29 mouse cellular contexts compared by ENCODE assay signal in the genomic region with DNA sequence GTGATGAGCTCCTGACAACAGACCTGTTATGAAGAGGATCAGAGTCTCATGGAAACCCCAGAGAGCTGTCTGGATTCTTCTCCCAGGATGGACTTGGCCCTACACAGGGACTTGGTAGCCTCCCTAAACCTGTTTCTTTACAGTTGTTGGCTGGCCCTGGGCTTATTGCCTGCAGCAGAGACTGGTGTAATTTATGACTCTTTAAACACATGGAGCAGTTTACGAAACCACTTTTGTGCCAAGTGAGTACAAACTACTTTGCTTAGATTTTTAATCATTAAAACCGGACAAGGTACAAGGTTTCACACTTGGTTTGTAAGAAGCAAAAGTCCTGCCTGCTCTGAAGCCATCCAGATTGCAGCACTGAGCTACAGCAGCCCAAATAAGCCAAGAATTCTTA. TPM values are rescaled to one million over a fixed set of nuclear protein-coding genes. Genes with fewer than 3 reads are reported as not detected.
A peak's percentile ranks its signal among the peaks of the same experiment; 100 is the strongest.
DNase-seq lines count a peak whose midpoint lies in the region; ATAC-seq and TF ChIP-seq lines count a peak whose summit lies in the region.
"Had no signal": no experiment of that assay in that cellular context is flagged by ENCODE, and none has a peak within 500 bp of the region (broad histone marks: within the 10 kb centered on the region; RNA-seq: fewer than 3 reads in every experiment).

No protein-coding gene starts in this region.

- DNase-seq in kidney, adult 11 months = peak; percentile 75
- peak; percentile 45 for DNase-seq in NIH3T3 (ENCODE audit: low read depth)
- peak; percentile 69 for DNase-seq in kidney, postnatal 14 days
- DNase-seq in right cerebral cortex, postnatal 36 days (ENCODE audit: low spot score in 2 of 2) = no peak
- no peak for DNase-seq in left cerebral cortex, adult 8-10 months (ENCODE audit: low spot score in 2 of 2)
- DNase-seq in lung, postnatal 4 days = no peak
- DNase-seq: adrenal gland, postnatal 10 days; cerebellum, adult 8-10 months; cerebellum, postnatal 25 days; gastrocnemius, postnatal 25 days; heart, adult 11 months; heart, postnatal 36 days; lung, postnatal 36 days; right cerebral cortex, postnatal 14 days; spleen, adult 18-20 months; thymus, postnatal 14 days had no signal

- H3K9me3 ChIP-seq in kidney, embryonic 14.5 days (ENCODE audit: control insufficient read depth, low read length) = no peaks in the 10 kb centered on the region
- H3K9me3 ChIP-seq in intestine, postnatal 0 days (ENCODE audit: control insufficient read depth) = no peaks in the 10 kb centered on the region
- H3K9me3 ChIP-seq: forebrain, embryonic 15.5 days; heart, embryonic 10.5 days; hindbrain, embryonic 12.5 days; limb, embryonic 10.5 days; limb, embryonic 15.5 days; megakaryocyte, embryonic 14.5 days; midbrain, embryonic 13.5 days had no signal

- 81% methylated on average over 2 of the region's 2 CpGs for WGBS in kidney, embryonic 14.5 days
- 30% methylated on average over 2 of the region's 2 CpGs for WGBS in intestine, postnatal 0 days

- no peaks in the 10 kb centered on the region; the same call in 1 of the 2 replicates for H3K36me3 ChIP-seq in kidney, embryonic 14.5 days (ENCODE audit: control insufficient read depth, insufficient read depth, low read length)
- H3K36me3 ChIP-seq in intestine, postnatal 0 days (ENCODE audit: control insufficient read depth, insufficient read depth) = no peaks in the 10 kb centered on the region
- H3K36me3 ChIP-seq: forebrain, embryonic 15.5 days; hindbrain, embryonic 12.5 days; limb, embryonic 15.5 days; midbrain, embryonic 13.5 days had no signal

- no peak overlapping the region for H3K4me3 ChIP-seq in kidney, embryonic 14.5 days (ENCODE audit: low read length)
- H3K4me3 ChIP-seq in intestine, postnatal 0 days (ENCODE audit: low read depth, low read length) = no peak overlapping the region
- H3K4me3 ChIP-seq: forebrain, embryonic 15.5 days; heart, embryonic 10.5 days; hindbrain, embryonic 12.5 days; left cerebral cortex, adult 2 months; limb, embryonic 10.5 days; limb, embryonic 15.5 days; megakaryocyte, embryonic 14.5 days; midbrain, embryonic 13.5 days had no signal

- H3K4me1 ChIP-seq in kidney, embryonic 14.5 days (ENCODE audit: control insufficient read depth, insufficient read depth, low read length) = no peaks in the 10 kb centered on the region
- H3K4me1 ChIP-seq in intestine, postnatal 0 days (replicated peaks; ENCODE audit: control insufficient read depth, insufficient read depth, low read length) = no peaks in the 10 kb centered on the region
- H3K4me1 ChIP-seq: forebrain, embryonic 15.5 days; heart, embryonic 10.5 days; hindbrain, embryonic 12.5 days; limb, embryonic 10.5 days; limb, embryonic 15.5 days; megakaryocyte, embryonic 14.5 days; midbrain, embryonic 13.5 days had no signal

- no peaks in the 10 kb centered on the region for H3K27me3 ChIP-seq in kidney, embryonic 14.5 days (ENCODE audit: control insufficient read depth, insufficient read depth, low read length)
- H3K27me3 ChIP-seq in intestine, postnatal 0 days (replicated peaks; ENCODE audit: control insufficient read depth, insufficient read depth, low read length) = no peaks in the 10 kb centered on the region
- H3K27me3 ChIP-seq: CH12.LX; forebrain, embryonic 15.5 days; hindbrain, embryonic 12.5 days; limb, embryonic 15.5 days; megakaryocyte, embryonic 14.5 days; midbrain, embryonic 13.5 days had no signal

- TF ChIP-seq CTCF in intestine, postnatal 0 days (IDR thresholded peaks at IDR 0.05; ENCODE audit: low read depth) = no peak

- no peak overlapping the region for H3K4me2 ChIP-seq in kidney, embryonic 14.5 days (replicated peaks; ENCODE audit: low read depth, low read length)
- H3K4me2 ChIP-seq in intestine, postnatal 0 days (replicated peaks; ENCODE audit: low read depth) = 0 out of 2 replicates have a peak overlapping the region, but pooled peaks have one; percentile 6
- H3K4me2 ChIP-seq: forebrain, embryonic 15.5 days; hindbrain, embryonic 12.5 days; limb, embryonic 15.5 days; midbrain, embryonic 13.5 days had no signal

- no peak overlapping the region for H3K9ac ChIP-seq in kidney, embryonic 14.5 days (ENCODE audit: low read depth, low read length)
- no peak overlapping the region for H3K9ac ChIP-seq in intestine, postnatal 0 days (ENCODE audit: low read depth, low read length)
- H3K9ac ChIP-seq: forebrain, embryonic 15.5 days; hindbrain, embryonic 12.5 days; limb, embryonic 15.5 days; midbrain, embryonic 13.5 days had no signal

- ATAC-seq in kidney, embryonic 14.5 days (ENCODE audit: low FRiP score, low TSS enrichment) = no peak
- peak; percentile 80 for ATAC-seq in intestine, postnatal 0 days
- ATAC-seq: forebrain, embryonic 15.5 days; hindbrain, postnatal 0 days; midbrain, embryonic 13.5 days had no signal

- no peak overlapping the region for H3K27ac ChIP-seq in kidney, embryonic 14.5 days (ENCODE audit: low read depth, low read length)
- no peak overlapping the region for H3K27ac ChIP-seq in intestine, postnatal 0 days (ENCODE audit: low read depth, low read length)
- H3K27ac ChIP-seq: forebrain, embryonic 15.5 days; heart, embryonic 10.5 days; hindbrain, embryonic 12.5 days; hindbrain, postnatal 0 days; left cerebral cortex, adult 2 months; limb, embryonic 10.5 days; limb, embryonic 15.5 days; midbrain, embryonic 13.5 days had no signal

RNA-seq across cellular contexts. Expression of a gene that starts 12.7 kb away (rescaled TPM):
- 32.6 and 33.8 TPM in 2 replicates for polyA plus RNA-seq in kidney, embryonic 14.5 days (2014; fragmentation: Nextera tagmentation; extraction: Ambion mirVana)
- polyA plus RNA-seq in intestine, postnatal 0 days (2015; fragmentation: Nextera tagmentation; extraction: Ambion mirVana) = 14.7 and 19.7 TPM in 2 replicates
- 1 to 10 TPM; 3.5 to 6.3 (median 4.9) TPM for total RNA-seq in left cerebral cortex, adult 8-10 months (2022)
- total RNA-seq: monocyte, adult 5-6 weeks had no signal

RNA-seq across cellular contexts. Expression of a gene that starts 34.9 kb away (rescaled TPM):
- 21.7 and 26.4 TPM in 2 replicates for polyA plus RNA-seq in kidney, embryonic 14.5 days (2014; fragmentation: Nextera tagmentation; extraction: Ambion mirVana)
- 25.2 and 27.2 TPM in 2 replicates for polyA plus RNA-seq in intestine, postnatal 0 days (2015; fragmentation: Nextera tagmentation; extraction: Ambion mirVana)
- 10 to 100 TPM; 79.1 to 86.6 (median 84.7) TPM for total RNA-seq in left cerebral cortex, adult 8-10 months (2022)

Comparison
In these comparisons a context has a peak if more than half of its experiments do, and no peak if none do; other contexts are left out.
1. DNase-seq: peak in kidney, adult 11 months (single experiment), NIH3T3 (single experiment) and kidney, postnatal 14 days (single experiment); none in right cerebral cortex, postnatal 36 days (0 of 2), left cerebral cortex, adult 8-10 months (0 of 2) and lung, postnatal 4 days (0 of 2).